Mouse (Mus musculus): ENCODE measurements around the gene Ankfy1. TPM values are rescaled to one million over a fixed set of nuclear protein-coding genes. Genes with fewer than 3 reads are reported as not detected.
A peak's percentile ranks its signal among the peaks of the same experiment; 100 is the strongest.

Ankfy1 gene
- total RNA-seq (2021) = 10 to 100 TPM; 15.7 to 15.8 TPM
- polyA plus RNA-seq (2012; rRNA removed) = 12.1 and 21.7 TPM in 2 replicates
- long read RNA-seq, full-length matches to known transcripts = 3 of 8 reads
- long read RNA-seq, partial matches to known transcripts = 0 of 8 reads
- long read RNA-seq, other reads (novel, unspliced or antisense) = 5 of 8 reads

DNA sequence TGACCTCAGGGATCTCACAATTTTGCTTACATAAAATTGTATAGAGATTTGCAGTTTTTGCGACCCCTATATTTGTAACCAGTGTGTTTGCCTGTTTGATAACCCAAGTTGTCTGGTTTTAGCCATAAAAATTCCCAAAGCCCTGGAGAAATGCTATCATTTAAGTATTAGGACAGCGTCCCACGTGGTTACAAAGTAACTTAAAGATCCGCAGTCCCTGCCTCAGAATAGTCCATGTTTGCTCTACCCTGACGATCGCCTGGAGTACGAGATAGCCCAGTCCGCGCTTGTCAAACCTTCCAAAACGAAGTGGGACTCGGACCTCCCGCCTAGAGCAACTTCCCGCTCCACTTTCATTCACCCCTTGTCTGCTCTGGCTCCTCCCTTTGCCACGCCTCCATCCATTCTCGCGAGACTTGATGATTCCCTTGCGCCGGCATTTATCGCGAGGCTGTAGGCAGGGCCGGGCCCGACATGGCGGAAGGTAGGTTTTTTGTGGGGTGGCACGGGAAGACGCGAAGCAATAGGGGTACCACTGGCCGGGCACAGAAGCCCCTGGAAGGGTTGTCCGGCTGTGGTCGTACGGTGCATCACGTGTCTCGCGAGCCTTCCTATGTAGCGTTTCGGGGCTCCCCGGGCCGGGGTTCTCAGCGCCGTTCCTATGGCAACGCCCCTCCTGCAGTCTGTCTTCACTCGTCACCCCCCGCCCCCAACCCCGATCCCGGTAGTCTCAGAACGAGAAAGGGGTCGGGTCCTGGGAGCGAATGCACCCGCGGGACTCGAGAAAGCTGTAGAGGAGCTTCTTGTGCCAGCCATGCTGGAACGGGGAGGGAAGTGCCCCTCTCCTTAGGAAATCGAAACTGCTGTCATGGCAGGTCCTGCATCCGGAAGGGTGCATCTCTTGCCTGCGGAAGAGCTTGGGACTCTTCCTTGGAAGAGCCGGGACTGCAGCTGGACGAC is at the start of gene Ankfy1:
Gene Ankfy1 (plus strand): TSS at position 456 of the 960 bp plus-strand sequence.
- DNase-seq = peak; percentile 97 to 99
- H3K4me3 ChIP-seq = peak within 1 kb of the TSS; percentile 73
- no peaks in the 10 kb centered on the region for H3K27me3 ChIP-seq (ENCODE audit: control insufficient read depth, insufficient read depth, low read length)
- peak within 1 kb of the TSS; percentile 81 for H3K27ac ChIP-seq
- H3K36me3 ChIP-seq (ENCODE audit: control insufficient read depth, insufficient read depth, low read length) = peaks cover 13% of the 10 kb centered on the region
- H3K4me1 ChIP-seq (ENCODE audit: control insufficient read depth, insufficient read depth, low read length) = peaks cover 11% of the 10 kb centered on the region
- WGBS = under 1% methylated on average over 56 of the region's 56 CpGs
- no peak; the same call in 1 of the 2 replicates for TF ChIP-seq EP300 (IDR thresholded peaks at IDR 0.05; ENCODE audit: insufficient read depth, low read depth, low read length)
- peak; percentile 95 for TF ChIP-seq POLR2A (IDR thresholded peaks at IDR 0.05; ENCODE audit: insufficient read depth, low read depth, low read length)
- intact Hi-C loops (cut with DNase I) = loop anchor here (1.0 to 5.0 kb wide), 2 partner anchors 83 to 107 kb away; partner anchors contain the start of genes Cyb5d2, Ube2g1 and Zzef1
- H3K9ac ChIP-seq (ENCODE audit: low read depth, low read length) = peak within 1 kb of the TSS; percentile 85
- H3K79me2 ChIP-seq (replicated peaks; ENCODE audit: control insufficient read depth, insufficient read depth, low read length) = peaks cover 12% of the 10 kb centered on the region

DNA sequence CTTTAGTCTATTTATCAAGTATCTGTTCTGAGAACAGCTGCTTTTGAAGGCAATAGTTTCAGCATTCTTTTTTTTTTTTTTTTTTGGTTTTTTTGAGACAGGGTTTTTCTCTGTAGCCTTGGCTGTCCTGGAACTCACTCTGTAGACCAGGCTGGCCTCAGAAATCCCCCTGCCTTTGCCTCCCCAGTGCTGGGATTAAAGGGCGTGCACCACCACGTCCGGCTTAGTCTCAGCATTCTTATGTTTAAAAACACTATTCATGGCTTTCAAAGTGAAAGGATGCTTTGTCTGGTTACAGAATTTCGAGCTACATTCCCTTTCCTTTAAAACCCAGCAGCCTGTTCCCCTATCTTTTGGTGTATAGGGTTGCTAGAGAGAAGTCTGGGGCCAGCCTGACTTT is 47.1 kb upstream of the Ankfy1 start:
- Histone ChIP-seq H3K36me3 (ENCODE audit: control insufficient read depth, insufficient read depth, low read length) (no peaks in the 10 kb centered on the region; the same call in 1 of the 2 replicates), H3K27ac (no peak overlapping the region), H3K9ac (ENCODE audit: low read depth, low read length) (no peak overlapping the region), H3K27me3 (ENCODE audit: control insufficient read depth, insufficient read depth, low read length) (no peaks in the 10 kb centered on the region), H3K4me3 (no peak overlapping the region), H3K79me2 (replicated peaks; ENCODE audit: control insufficient read depth, insufficient read depth, low read length) (peaks cover 2% of the 10 kb centered on the region), H3K4me1 (ENCODE audit: control insufficient read depth, insufficient read depth, low read length) (peaks cover 3% of the 10 kb centered on the region)
- 57% methylated on average over 4 of the region's 4 CpGs for WGBS
- intact Hi-C loops (cut with DNase I) = no loop called here
- no peak for DNase-seq
- TF ChIP-seq EP300 (IDR thresholded peaks at IDR 0.05; ENCODE audit: insufficient read depth, low read depth, low read length) (no peak), POLR2A (IDR thresholded peaks at IDR 0.05; ENCODE audit: insufficient read depth, low read depth, low read length) (no peak), CTCF (IDR thresholded peaks at IDR 0.05) (no peak)

DNA sequence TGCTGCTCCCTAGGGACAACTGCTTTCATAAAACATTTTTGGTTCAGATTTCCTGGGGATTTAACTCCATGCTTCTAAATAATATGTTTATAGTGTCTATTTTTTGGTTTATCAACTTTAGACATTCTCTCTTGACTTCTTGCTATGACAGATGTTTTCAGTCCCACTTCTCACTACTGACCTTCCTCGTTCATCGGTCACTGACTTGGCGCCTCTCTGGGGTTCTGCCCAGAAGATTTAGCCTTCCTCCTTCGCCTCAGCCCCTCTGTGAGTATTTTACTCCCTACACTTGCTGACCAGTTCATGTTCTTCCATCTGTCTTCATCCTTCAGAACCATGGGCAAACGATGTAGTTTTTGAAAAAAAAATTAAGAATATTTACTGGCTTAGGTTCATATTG is 44.4 kb upstream of the Ankfy1 start:
- TF ChIP-seq EP300 (IDR thresholded peaks at IDR 0.05; ENCODE audit: insufficient read depth, low read depth, low read length) (no peak), POLR2A (IDR thresholded peaks at IDR 0.05; ENCODE audit: insufficient read depth, low read depth, low read length) (no peak), CTCF (IDR thresholded peaks at IDR 0.05) (no peak)
- Histone ChIP-seq H3K9ac (ENCODE audit: low read depth, low read length) (no peak overlapping the region), H3K79me2 (replicated peaks; ENCODE audit: control insufficient read depth, insufficient read depth, low read length) (no peaks in the 10 kb centered on the region; the same call in none of the 2 replicates), H3K27ac (no peak overlapping the region), H3K4me3 (no peak overlapping the region), H3K36me3 (ENCODE audit: control insufficient read depth, insufficient read depth, low read length) (no peaks in the 10 kb centered on the region; the same call in 1 of the 2 replicates), H3K27me3 (ENCODE audit: control insufficient read depth, insufficient read depth, low read length) (no peaks in the 10 kb centered on the region), H3K4me1 (ENCODE audit: control insufficient read depth, insufficient read depth, low read length) (peaks cover 4% of the 10 kb centered on the region)
- intact Hi-C loops (cut with DNase I) = no loop called here
- WGBS = 70% methylated on average over 5 of the region's 5 CpGs
- no peak for DNase-seq

GRCm38 (mm10) chr11:72650347-72650746 is 39.5 kb upstream of the Ankfy1 start:
- TF ChIP-seq CTCF (IDR thresholded peaks at IDR 0.05) (no peak), EP300 (IDR thresholded peaks at IDR 0.05; ENCODE audit: insufficient read depth, low read depth, low read length) (no peak), POLR2A (IDR thresholded peaks at IDR 0.05; ENCODE audit: insufficient read depth, low read depth, low read length) (no peak)
- H3K9ac ChIP-seq (ENCODE audit: low read depth, low read length) = no peak overlapping the region
- H3K27ac ChIP-seq = no peak overlapping the region
- no peaks in the 10 kb centered on the region; the same call in 1 of the 2 replicates for H3K36me3 ChIP-seq (ENCODE audit: control insufficient read depth, insufficient read depth, low read length)
- H3K27me3 ChIP-seq (ENCODE audit: control insufficient read depth, insufficient read depth, low read length) = no peaks in the 10 kb centered on the region
- peaks cover 3% of the 10 kb centered on the region for H3K4me1 ChIP-seq (ENCODE audit: control insufficient read depth, insufficient read depth, low read length)
- peaks cover 2% of the 10 kb centered on the region for H3K79me2 ChIP-seq (replicated peaks; ENCODE audit: control insufficient read depth, insufficient read depth, low read length)
- no peak for DNase-seq
- H3K4me3 ChIP-seq = no peak overlapping the region
- intact Hi-C loops (cut with DNase I) = loop anchor here (5.0 kb wide), 1 partner anchor 43 kb away; the partner anchor contains the start of gene Ube2g1
- WGBS = 77% methylated on average over 2 of the region's 2 CpGs

- TF ChIP-seq CTCF (IDR thresholded peaks at IDR 0.05) (peak; percentile 59), POLR2A (IDR thresholded peaks at IDR 0.05; ENCODE audit: insufficient read depth, low read depth, low read length) (no peak)
- no peak for DNase-seq
- intact Hi-C loops (cut with DNase I) = no loop called here
- H3K4me3 ChIP-seq = no peak overlapping the region
- H3K9ac ChIP-seq (ENCODE audit: low read depth, low read length) = no peak overlapping the region
- no peaks in the 10 kb centered on the region for H3K36me3 ChIP-seq (ENCODE audit: control insufficient read depth, insufficient read depth, low read length)
- H3K79me2 ChIP-seq (replicated peaks; ENCODE audit: control insufficient read depth, insufficient read depth, low read length) = peaks cover 1% of the 10 kb centered on the region; the same call in 1 of the 2 replicates
- H3K27ac ChIP-seq = no peak overlapping the region
- no peaks in the 10 kb centered on the region for H3K4me1 ChIP-seq (ENCODE audit: control insufficient read depth, insufficient read depth, low read length)
- H3K27me3 ChIP-seq (ENCODE audit: control insufficient read depth, insufficient read depth, low read length) = no peaks in the 10 kb centered on the region
These were observed 29.9 kb upstream of the Ankfy1 start for GRCm38 (mm10) chr11:72659918-72660317.
